21 mouse cellular contexts compared by ENCODE assay signal in the genomic region with DNA sequence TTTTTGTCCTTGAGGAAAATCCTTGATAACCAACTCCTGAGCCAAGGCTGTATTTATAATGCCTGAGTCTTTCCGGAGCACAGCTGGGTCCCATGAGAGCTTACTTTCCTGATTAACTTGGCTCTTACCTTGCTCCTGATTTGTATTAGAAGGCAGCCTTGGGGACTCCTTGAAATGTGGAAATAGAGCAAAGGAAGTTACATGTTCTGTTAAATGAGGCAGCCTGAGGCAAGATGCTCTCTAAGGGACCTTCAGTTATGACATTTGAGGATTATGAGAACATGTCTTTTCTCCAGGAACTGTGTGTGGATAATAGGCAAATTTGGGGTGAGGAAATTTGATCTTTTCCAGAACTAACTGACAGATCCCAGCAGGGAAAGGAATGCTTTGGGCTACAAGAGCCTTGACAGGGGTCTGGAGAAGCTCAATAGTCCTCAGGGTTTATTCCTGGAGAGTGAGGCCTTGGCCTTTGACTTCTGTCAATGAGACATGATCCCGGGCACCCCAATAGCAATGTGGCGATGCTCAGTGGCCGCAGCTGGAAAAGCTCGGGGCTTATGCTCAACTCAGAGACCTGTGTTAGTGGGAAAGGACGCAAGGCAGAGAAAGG. TPM values are rescaled to one million over a fixed set of nuclear protein-coding genes. Genes with fewer than 3 reads are reported as not detected.
DNase-seq lines count a peak whose midpoint lies in the region; ATAC-seq and TF ChIP-seq lines count a peak whose summit lies in the region.
"Had no signal": no experiment of that assay in that cellular context is flagged by ENCODE, and none has a peak within 500 bp of the region (broad histone marks: within the 10 kb centered on the region; RNA-seq: fewer than 3 reads in every experiment).

No protein-coding gene starts in this region.

- no peak for TF ChIP-seq EP300 in heart, adult 2 months (IDR thresholded peaks at IDR 0.05; ENCODE audit: insufficient read depth, low read depth, low read length)

- H3K9ac ChIP-seq in heart, embryonic 14.5 days (ENCODE audit: low read length): no peak overlapping the region
- no peak overlapping the region for H3K9ac ChIP-seq in heart, adult 2 months (ENCODE audit: low read depth, low read length)
- H3K9ac ChIP-seq in limb, embryonic 11.5 days (ENCODE audit: low read length): no peak overlapping the region
- H3K9ac ChIP-seq: embryonic facial prominence, embryonic 13.5 days; neural tube, embryonic 15.5 days had no signal

- no peaks in the 10 kb centered on the region for H3K36me3 ChIP-seq in heart, embryonic 14.5 days (ENCODE audit: control insufficient read depth, insufficient read depth, low read length)
- no peaks in the 10 kb centered on the region for H3K36me3 ChIP-seq in heart, adult 2 months (ENCODE audit: control insufficient read depth, insufficient read depth, low read length)
- no peaks in the 10 kb centered on the region for H3K36me3 ChIP-seq in limb, embryonic 11.5 days (ENCODE audit: control insufficient read depth, insufficient read depth, low read length)
- H3K36me3 ChIP-seq: embryonic facial prominence, embryonic 13.5 days; neural tube, embryonic 15.5 days had no signal

- TF ChIP-seq CTCF in heart, adult 2 months (IDR thresholded peaks at IDR 0.05): no peak
- TF ChIP-seq CTCF in brain, embryonic 14.5 days (IDR thresholded peaks at IDR 0.05; ENCODE audit: borderline replicate concordance, extremely low read depth, insufficient read depth, insufficient read length): no peak

- no peaks in the 10 kb centered on the region for H3K79me2 ChIP-seq in heart, adult 2 months (replicated peaks; ENCODE audit: control insufficient read depth, insufficient read depth, low read length)

- 0 out of 2 replicates have a peak, but pooled peaks have one; percentile 21 for ATAC-seq in heart, embryonic 14.5 days (ENCODE audit: insufficient number of reproducible peaks, insufficient read depth, low FRiP score, low read depth)
- no peak for ATAC-seq in limb, embryonic 11.5 days (ENCODE audit: insufficient number of reproducible peaks, low FRiP score, low TSS enrichment, low read depth)

- H3K4me2 ChIP-seq in heart, embryonic 14.5 days (ENCODE audit: low read length): peak overlapping the region; percentile 13; the same call in 1 of the 2 replicates
- no peak overlapping the region for H3K4me2 ChIP-seq in limb, embryonic 11.5 days (ENCODE audit: low read depth, severe bottlenecking)
- H3K4me2 ChIP-seq: embryonic facial prominence, embryonic 13.5 days; neural tube, embryonic 15.5 days had no signal

- H3K27ac ChIP-seq in heart, embryonic 14.5 days (replicated peaks in 1 of 2; ENCODE audit: control insufficient read depth in 1 of 2, insufficient read depth in 1 of 2, low read depth in 2 of 2, low read length in 2 of 2): peak overlapping the region; percentile 67 to 72
- H3K27ac ChIP-seq in heart, adult 2 months: no peak overlapping the region
- H3K27ac ChIP-seq in limb, embryonic 11.5 days (replicated peaks; ENCODE audit: low read depth, low read length): no peak overlapping the region
- H3K27ac ChIP-seq: embryonic facial prominence, embryonic 13.5 days; neural tube, embryonic 15.5 days had no signal

- 31% methylated on average over 6 of the region's 6 CpGs for WGBS in heart, embryonic 14.5 days
- 37% methylated on average over 6 of the region's 6 CpGs for WGBS in heart, adult 2 months
- WGBS in limb, embryonic 11.5 days: 39% methylated on average over 6 of the region's 6 CpGs

- intact Hi-C loops in heart, adult 2 months (cut with DNase I): no loop called here

- H3K9me3 ChIP-seq in heart, embryonic 14.5 days (ENCODE audit: control insufficient read depth, low read length): no peaks in the 10 kb centered on the region
- H3K9me3 ChIP-seq in limb, embryonic 11.5 days (ENCODE audit: control insufficient read depth, low read length): no peaks in the 10 kb centered on the region
- H3K9me3 ChIP-seq: embryonic facial prominence, embryonic 13.5 days; neural tube, embryonic 15.5 days had no signal

- DNase-seq in heart, adult 2 months: no peak
- peak; percentile 9 for DNase-seq in brain, embryonic 14.5 days (ENCODE audit: low read depth)
- peak; percentile 13 for DNase-seq in embryo, embryonic 11 days
- DNase-seq in limb, embryonic 11.5 days (ENCODE audit: low spot score): peak; percentile 23
- no peak for DNase-seq in left cerebral cortex, adult 11 months (ENCODE audit: low spot score)
- no peak for DNase-seq in kidney, adult 8-10 months
- DNase-seq: cerebellum, adult 9-11 months; kidney, adult 18-20 months; kidney, postnatal 4 days; lung, adult 18-20 months had no signal

- no peaks in the 10 kb centered on the region for H3K27me3 ChIP-seq in heart, embryonic 14.5 days (ENCODE audit: control insufficient read depth, insufficient read depth, low read length)
- H3K27me3 ChIP-seq in heart, adult 2 months (ENCODE audit: control insufficient read depth, insufficient read depth, low read length): no peaks in the 10 kb centered on the region
- no peaks in the 10 kb centered on the region for H3K27me3 ChIP-seq in limb, embryonic 11.5 days (ENCODE audit: control insufficient read depth, insufficient read depth, low read length)
- H3K27me3 ChIP-seq: embryonic facial prominence, embryonic 13.5 days; neural tube, embryonic 15.5 days had no signal

- TF ChIP-seq POLR2A in heart, adult 2 months (IDR thresholded peaks at IDR 0.05; ENCODE audit: insufficient read depth, low read depth, low read length): no peak
- TF ChIP-seq POLR2A in brain, embryonic 14.5 days (IDR thresholded peaks at IDR 0.05; ENCODE audit: borderline replicate concordance, extremely low read depth, insufficient read depth, insufficient read length, poor library complexity, severe bottlenecking): no peak

- H3K4me1 ChIP-seq in heart, embryonic 14.5 days (ENCODE audit: control insufficient read depth in 2 of 2, insufficient read depth in 2 of 2, low read length in 2 of 2): peaks cover 3 to 4% of the 10 kb centered on the region in 2 experiments; a peak in 3 of 4 replicates
- no peaks in the 10 kb centered on the region for H3K4me1 ChIP-seq in heart, adult 2 months (ENCODE audit: control insufficient read depth, insufficient read depth, low read length)
- H3K4me1 ChIP-seq in limb, embryonic 11.5 days (ENCODE audit: control insufficient read depth, insufficient read depth, low read length): no peaks in the 10 kb centered on the region
- H3K4me1 ChIP-seq: embryonic facial prominence, embryonic 13.5 days; neural tube, embryonic 15.5 days had no signal

- no peak overlapping the region for H3K4me3 ChIP-seq in heart, embryonic 14.5 days (ENCODE audit: control insufficient read depth in 1 of 2, insufficient read depth in 1 of 2, low read depth in 1 of 2, low read length in 2 of 2)
- no peak overlapping the region for H3K4me3 ChIP-seq in heart, adult 2 months
- H3K4me3 ChIP-seq in limb, embryonic 11.5 days (ENCODE audit: low read depth, low read length): no peak overlapping the region
- H3K4me3 ChIP-seq: embryonic facial prominence, embryonic 13.5 days; neural tube, embryonic 15.5 days had no signal

RNA-seq across cellular contexts. Expression of a gene that starts 12.6 kb away (rescaled TPM):
- polyA plus RNA-seq in heart, embryonic 14.5 days (2014; fragmentation: Nextera tagmentation; extraction: Ambion mirVana): not detected in 2 replicates
- not detected for total RNA-seq in heart, adult 2 months (2021)
- polyA plus RNA-seq in heart, adult 2 months (2012; rRNA removed): 0.27 and 0.35 TPM in 2 replicates
- polyA plus RNA-seq in brain, embryonic 14.5 days (2012; rRNA removed): not detected in 2 replicates
- polyA plus RNA-seq in limb, embryonic 11.5 days (2014; fragmentation: Nextera tagmentation; extraction: Ambion mirVana): not detected in 2 replicates
- total RNA-seq: adrenal gland, postnatal 4 days; gastrocnemius, adult 8-10 months; heart, postnatal 10 days; layer of hippocampus, postnatal 10 days; left cerebral cortex, postnatal 10 days; liver, adult 2 months; megakaryocyte-erythroid progenitor cell, adult 5-6 weeks had no signal
- polyA plus RNA-seq: C2C12; embryonic facial prominence, embryonic 13.5 days; liver, adult 2 months; neural tube, embryonic 15.5 days had no signal

RNA-seq across cellular contexts. Expression of a gene that starts 38.5 kb away (rescaled TPM):
- 0.20 and 0.30 TPM in 2 replicates for polyA plus RNA-seq in heart, embryonic 14.5 days (2014; fragmentation: Nextera tagmentation; extraction: Ambion mirVana)
- total RNA-seq in heart, adult 2 months (2021): not detected
- polyA plus RNA-seq in heart, adult 2 months (2012; rRNA removed): not detected in 2 replicates
- polyA plus RNA-seq in brain, embryonic 14.5 days (2012; rRNA removed): 0.01 TPM in 1 of 2 replicates, not detected in the other
- polyA plus RNA-seq in limb, embryonic 11.5 days (2014; fragmentation: Nextera tagmentation; extraction: Ambion mirVana): 0.03 and 0.10 TPM in 2 replicates
- total RNA-seq: gastrocnemius, adult 8-10 months; left cerebral cortex, postnatal 10 days; liver, adult 2 months; megakaryocyte-erythroid progenitor cell, adult 5-6 weeks had no signal
- polyA plus RNA-seq: C2C12; embryonic facial prominence, embryonic 13.5 days; liver, adult 2 months; neural tube, embryonic 15.5 days had no signal

Comparison
In these comparisons a context has a peak if more than half of its experiments do, and no peak if none do; other contexts are left out.
1. H3K27ac ChIP-seq: peak in heart, embryonic 14.5 days (2 of 2); none in heart, adult 2 months (single experiment) and limb, embryonic 11.5 days (single experiment).
2. DNase-seq: peak in brain, embryonic 14.5 days (single experiment), embryo, embryonic 11 days (single experiment) and limb, embryonic 11.5 days (single experiment); none in heart, adult 2 months (0 of 2), left cerebral cortex, adult 11 months (single experiment) and kidney, adult 8-10 months (0 of 2).